Mouse (Mus musculus): ENCODE data around the gene Agbl1.

- TF ChIP-seq CTCF (IDR thresholded peaks at IDR 0.05; ENCODE audit: borderline replicate concordance, insufficient read depth, low read length) (no peak), POLR2A (IDR thresholded peaks at IDR 0.05; ENCODE audit: low read depth, low read length) (no peak)
Measured at GRCm38 (mm10) chr7:77129045-77129444, 899.4 kb downstream of the Agbl1 start.

Data from embryonic fibroblast, embryonic 13.5 days (primary cell).